Mouse (Mus musculus) erythroid progenitor cell, adult 5-6 weeks (primary cell): ENCODE data around the gene Thoc5. TPM values are rescaled to one million over a fixed set of nuclear protein-coding genes. Genes with fewer than 3 reads are reported as not detected.

Source experiments
- ATAC-seq: replicated peaks from 2 replicates; pipeline ENCODE4 v1.8.0; 2016; ENCODE audit warnings: moderate number of reproducible peaks, mild to moderate bottlenecking, moderate TSS enrichment, inconsistent platforms; ENCODE audit not compliant: poor library complexity, low FRiP score, severe bottlenecking
- total RNA-seq, 2 experiments: library from RNA; stranded (forward) in 1 of 2; stranded (reverse) in 1 of 2; fragments of 150-400 nt in 1 of 2; fragments of 186-747, 209-891 nt in 1 of 2; gene quantifications; 2 replicates each; pipeline versions ENCODE4 v1.2.3 to v1.2.4; 2015 to 2017; ENCODE audit warnings: low replicate concordance in 2 of 2

The Thoc5 gene
- total RNA-seq, 2 experiments from 2014 or later: 4.6 to 8.3 TPM

DNA sequence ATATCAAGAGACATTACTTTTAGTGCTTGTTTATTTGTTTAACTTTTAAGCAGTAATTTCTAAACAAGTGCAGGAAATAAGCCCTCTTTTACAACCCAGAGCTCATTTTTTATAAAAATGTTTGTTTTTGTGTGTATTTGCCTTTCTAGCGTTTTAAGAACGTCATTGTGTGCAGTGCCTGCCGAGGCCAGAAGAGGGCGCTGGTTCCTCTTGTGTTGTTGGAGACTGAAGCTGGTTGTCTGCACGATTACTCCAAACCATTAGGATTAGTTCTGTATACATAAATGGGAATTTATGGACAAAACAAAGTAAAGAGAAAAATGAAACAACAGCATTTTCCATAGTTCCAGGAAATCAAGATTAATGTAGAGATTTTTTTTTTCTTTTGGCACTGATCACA is 5.3 kb downstream of the Thoc5 start:
- ATAC-seq: no peak

DNA sequence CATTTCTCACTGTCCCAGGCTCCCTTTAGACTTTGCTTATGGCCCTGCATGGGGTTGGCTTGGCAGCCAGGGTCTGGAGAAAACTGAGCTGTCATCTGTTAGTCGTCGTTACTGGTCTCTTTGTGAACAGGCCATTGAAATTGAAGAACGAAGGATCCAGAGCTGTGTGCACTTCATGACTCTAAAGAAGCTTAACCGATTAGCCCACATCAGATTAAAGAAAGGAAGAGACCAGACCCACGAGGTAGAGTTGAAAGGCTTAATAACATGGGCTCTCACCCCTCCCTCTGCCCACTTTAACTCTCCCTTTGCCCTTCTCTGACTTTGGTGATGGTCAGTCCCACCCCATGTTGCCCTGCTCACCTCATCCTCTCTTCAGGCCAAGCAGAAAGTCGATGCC is 6.8 kb downstream of the Thoc5 start:
- no peak for ATAC-seq

DNA sequence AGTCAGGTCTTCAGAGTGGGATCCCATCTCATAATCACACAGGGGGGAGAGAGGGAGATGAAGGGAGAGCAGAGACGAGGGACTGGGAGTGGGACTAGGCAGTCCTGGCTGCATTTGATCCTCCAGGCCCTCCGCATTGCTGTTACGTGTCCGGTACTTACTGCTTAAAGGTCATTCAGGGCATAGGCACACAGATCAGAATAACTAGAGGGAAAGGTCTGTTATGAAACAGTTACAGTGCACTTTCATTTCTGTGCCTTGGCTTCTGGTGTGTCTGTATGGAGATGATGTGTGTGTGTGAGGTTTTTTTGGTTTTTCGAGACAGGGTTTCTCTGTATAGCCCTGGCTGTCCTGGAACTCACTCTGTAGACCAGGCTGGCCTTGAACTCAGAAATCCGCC is 11.1 kb downstream of the Thoc5 start:
- no peak for ATAC-seq

DNA sequence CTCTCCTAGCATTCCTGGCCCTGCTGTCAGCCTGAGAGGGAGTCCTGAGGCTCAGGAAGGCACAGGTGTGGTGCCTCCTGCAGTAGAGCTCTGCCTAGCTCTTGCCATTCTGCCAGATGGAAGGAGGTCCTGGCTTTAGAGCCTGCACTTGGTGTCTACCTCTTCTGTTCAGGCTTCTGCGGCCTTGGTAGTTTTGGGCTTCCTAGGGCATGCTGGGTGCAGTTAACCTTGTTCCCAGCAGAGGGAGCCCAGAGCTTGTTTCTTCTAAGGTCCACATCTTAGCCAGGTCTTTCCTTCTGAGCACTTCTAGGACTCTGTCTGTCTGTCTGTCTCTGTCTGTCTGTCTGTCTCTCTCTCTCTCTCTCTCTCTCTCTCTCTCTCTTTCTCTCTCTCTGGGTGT is 20.9 kb downstream of the Thoc5 start:
- ATAC-seq: peak; percentile 79

DNA sequence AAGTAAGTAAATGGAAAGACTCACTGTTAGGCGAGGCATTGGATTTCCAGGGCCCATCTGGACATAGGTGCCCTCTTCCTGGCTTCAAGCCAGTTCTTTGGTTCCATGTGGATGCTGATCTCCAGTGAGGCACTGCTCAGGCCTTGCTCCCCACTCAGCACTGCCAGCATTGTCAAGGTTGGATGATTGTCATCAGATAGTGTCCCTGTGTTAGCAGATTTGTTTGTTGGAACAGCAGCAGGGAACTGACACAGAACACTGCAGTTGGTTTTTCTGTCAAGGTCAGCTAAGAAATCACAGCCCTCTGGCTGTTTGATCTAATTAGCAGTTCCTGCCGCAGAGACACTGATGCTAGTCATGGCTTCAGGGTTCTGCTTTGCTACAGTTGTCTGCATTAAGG is 26.2 kb downstream of the Thoc5 start:
- ATAC-seq: no peak

DNA sequence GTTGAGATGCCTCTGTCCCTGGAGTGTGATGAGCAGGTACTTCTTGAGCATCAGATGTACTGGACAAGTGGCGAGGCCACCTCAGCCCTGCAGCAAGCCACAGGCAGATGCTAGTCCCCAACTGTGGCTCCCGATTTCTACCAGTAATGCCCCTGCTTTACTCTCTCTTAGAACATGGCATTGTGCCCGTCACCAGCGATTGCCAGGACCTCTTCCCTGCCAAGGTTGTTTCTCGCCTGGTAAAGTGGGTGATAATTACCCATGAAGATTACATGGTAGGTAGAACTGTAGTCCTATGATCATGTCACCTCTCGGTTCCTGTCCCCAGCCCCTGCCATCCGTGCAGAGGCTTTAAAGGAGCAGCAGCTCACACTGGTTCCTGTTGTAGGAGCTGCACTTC is 26.6 kb downstream of the Thoc5 start:
- no peak for ATAC-seq

DNA sequence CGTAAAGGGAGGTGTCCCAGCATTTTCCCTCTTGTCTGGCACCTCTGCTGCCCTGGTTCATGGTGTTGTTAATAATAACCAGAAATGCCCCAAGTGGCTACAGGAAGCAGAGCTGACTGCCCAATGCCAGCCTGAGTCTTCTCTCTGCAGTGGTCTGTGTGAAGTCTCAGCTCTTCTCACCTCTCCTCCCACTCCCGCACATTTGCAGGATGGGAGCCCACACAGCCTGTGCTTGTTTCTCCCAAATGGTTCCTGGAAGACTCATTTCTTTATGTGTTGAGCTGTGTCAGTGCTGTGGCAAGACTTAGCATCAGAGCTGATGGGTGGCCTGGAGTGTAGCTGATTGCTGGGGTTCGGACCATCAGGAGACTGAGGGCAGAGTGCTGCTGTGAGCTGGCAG is 32.1 kb downstream of the Thoc5 start:
- ATAC-seq: no peak

DNA sequence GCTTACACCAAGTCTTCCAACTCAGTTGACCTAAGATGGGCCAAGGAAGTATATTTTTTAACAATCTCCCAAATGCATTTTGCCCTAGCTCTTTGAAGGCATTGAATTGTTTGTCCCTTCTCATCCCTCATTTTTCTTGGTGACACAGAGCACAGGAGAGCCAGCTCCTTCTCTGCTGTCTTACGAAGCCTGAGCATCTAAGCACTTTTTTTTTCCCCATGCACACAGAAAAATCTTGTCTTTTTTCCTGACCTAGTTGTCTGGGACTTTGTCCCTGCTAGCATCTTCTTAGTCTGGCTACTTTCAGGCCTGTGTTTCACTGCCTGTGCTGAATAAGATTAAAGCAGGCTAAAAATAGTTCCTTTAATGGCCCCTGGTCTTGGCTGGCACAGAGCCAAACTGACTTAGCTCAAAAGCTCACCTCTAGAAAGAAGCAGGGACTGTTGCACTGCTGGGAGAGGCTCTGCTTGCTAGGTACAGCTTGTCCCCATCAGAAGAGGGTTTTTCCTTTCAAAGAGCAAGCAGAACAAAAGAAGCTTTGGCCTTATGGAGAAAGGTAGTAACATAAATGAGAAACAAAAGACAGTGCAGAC is 36.0 kb downstream of the Thoc5 start:
- no peak for ATAC-seq

DNA sequence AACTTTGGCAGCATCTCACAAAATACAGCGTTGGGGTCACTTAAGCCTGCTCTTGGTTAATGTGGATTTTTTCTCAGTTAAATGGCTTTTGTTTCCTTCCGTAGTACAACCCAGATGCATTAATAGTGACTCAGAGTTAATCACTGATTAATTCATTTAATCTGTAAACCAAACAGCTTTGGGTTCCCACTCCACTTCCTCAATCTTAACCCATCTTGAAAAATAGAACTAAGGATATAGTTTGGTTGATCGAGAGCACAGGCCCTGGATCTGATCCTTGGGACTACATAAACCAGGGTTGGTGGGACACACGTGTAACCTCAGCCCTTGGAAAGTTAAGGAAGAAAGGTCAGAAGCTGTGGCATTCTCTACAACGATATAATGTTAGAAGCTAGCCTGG is 41.1 kb downstream of the Thoc5 start:
- ATAC-seq: no peak

DNA sequence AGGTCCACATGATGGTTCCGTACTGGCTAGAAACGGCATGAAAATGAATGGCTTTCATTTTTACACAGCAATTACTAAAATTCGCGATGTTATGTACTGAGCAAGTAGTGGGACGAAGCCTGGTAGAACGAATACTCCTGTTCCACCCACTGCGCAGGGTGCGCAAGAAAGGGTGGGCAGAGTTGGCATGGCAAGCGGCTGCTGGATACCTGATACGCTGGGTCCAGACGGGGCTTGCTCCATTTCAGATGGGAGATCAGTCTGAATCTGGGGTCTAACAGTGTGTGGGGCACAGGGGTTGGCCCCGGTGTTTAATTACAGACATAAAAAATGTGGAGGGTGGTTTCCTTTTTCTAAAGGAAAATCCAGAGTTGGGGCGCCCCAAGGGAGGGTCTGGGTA is 51.4 kb downstream of the Thoc5 start:
- ATAC-seq: no peak

DNA sequence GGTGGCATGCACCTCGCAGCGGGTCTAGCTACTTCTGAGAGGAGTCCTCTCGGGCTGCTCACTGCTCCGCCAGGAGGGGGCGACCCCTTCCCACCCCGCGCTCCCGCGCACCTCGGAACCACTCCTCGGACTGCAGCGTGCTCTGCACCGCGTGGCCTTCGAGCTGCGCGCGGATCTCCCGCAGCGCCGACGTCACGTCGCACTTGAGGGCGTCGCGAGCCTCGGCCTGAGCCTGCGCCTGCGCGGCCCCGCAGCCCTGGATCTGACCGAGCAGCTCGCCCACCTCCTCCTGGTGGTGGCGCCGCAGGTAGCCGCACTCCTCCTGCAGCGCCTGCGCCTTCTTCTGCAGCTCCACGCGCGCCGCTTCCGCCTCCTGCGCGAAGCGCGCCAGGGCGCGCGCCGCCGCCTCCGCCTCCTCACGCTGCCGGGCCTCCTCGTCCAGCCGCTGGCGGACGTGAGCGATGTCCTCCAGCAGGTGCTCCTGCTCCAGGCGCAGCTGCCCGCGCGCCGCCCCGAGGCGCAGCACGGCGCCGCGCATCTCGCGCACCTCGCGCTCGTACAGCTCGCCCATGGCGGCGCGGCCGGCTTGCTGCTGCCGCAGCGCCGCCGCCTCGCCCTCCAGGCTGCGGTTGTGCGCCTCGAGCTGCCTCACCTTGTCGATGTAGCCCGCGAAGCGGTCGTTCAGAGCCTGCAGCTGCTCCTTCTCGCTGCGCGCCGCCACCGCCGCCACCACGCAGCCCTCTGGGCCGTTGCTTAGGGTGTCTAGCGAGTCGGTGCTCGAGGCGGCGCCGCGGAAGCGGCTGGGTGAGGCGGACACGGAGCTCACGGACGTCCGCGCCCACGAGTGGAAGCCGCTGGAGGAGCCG is 52.1 kb downstream of the Thoc5 start:
- ATAC-seq: no peak

DNA sequence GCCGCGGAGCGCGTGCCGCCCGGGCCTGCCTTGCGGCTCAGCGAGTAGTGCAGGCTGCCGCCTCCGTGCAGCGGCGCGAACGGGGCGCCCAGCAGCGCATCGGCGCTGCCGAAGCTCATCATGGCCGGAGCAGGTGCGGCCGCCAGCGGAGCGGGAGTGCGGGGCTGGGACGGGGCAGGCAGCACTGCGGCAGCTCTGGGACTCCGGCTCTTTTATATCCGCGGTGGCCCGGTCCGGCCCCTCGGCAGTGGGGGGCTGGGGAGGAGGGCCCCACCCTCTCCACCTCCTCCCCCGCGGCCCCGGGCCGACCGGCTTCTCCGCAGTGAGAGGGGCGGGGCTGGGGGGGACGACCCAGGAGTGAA is 52.7 kb downstream of the Thoc5 start, which contains the start of gene Nefh:
TSS of gene Nefh (minus strand) at position 252 of the 362 bp plus-strand sequence.
- ATAC-seq: no peak

DNA sequence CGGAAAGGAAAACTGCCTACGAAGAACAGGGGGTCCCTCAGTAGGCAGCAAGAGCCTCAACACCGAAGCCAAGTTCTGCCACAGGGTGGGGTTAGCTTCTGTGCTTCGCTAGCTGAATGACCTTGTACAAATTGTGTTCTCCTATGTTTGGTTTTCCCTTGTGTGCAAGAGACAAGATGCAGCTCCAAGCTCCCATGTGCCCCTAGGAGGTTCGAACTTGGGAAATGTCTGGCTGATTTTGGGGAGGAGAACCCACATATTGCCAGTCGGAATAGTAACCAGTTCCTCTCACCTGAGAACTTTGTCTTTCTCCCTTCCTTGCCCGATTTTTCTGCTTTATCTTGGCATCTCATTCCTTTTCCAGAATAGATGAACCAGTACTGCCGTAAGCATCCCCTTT is 53.7 kb downstream of the Thoc5 start:
- ATAC-seq: no peak

DNA sequence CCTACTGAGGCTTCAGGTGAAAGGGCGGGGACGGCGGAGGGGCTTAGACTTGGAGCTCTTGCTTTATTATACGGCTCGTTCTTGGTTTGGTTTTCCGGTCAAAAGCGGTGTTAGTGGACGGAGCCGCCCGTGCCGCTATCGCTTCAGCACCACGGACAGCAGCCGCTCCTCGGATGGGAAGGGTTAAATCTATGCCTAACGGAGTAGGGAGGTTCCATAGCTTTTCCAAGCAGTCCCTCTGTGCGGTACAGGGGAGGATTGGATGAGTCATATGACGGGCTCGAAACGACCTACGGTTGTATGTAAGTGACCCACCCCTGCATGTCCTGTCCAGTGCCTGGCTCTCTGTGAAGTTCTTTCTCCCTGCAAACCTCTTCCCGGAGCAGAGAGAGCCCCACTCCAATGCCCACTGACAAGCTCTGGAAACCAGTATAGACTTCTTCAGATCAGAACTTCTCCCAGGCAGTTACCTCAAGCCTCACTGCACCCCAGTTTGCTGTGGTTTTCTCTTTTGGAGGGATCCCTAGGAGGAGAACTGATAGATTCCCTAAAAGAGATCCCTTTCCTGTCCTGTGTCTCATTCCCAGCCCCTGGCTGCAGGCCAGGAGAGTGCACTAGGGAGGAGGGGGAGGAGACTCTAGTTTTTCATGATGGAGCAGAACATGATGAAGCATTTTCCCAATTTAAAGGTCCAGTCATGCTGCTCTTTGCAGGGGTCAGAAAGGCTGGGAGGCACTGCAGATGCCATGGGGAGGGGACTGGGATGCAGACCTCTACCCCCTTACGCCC is 54.3 kb downstream of the Thoc5 start:
- ATAC-seq: no peak

DNA sequence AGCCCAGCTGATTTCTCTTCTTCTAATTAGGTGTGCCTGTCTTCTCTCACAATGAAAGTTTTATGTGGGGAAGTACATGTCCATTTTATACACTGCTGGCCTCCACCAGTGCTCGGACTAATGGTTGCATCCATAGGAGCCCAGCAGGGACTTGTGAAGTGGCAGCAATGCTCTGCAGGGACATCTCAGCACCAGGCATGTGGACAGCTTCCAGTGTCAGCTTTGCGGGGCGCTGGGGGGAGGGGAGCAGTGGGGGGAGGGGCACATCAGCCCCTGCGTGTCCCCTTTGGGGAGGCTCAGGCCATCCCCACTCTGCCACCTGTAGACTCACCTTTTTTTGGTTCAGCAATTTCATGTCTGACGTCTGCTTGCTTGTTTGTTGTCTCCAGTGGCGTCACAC is 58.3 kb downstream of the Thoc5 start:
- no peak for ATAC-seq

DNA sequence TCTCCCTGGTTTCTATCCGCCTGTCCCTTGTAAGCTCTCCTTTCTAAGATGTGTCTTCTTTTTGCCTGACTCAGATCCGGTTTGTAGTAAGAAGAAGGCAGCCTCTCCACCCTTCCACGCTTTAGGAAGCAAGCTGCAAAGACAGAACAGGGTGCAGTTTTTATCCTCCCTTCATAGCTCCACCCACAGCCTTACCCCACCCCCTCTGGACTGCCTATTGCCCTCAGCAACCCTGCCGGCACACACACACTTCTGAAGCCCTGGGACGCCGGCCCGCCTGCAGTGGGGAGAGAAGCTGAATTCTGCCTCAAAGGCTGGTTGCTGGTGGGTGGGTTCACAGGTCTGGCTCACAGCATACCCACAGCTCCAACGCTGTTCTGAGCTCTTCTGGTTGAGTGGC is 58.8 kb downstream of the Thoc5 start:
- no peak for ATAC-seq

DNA sequence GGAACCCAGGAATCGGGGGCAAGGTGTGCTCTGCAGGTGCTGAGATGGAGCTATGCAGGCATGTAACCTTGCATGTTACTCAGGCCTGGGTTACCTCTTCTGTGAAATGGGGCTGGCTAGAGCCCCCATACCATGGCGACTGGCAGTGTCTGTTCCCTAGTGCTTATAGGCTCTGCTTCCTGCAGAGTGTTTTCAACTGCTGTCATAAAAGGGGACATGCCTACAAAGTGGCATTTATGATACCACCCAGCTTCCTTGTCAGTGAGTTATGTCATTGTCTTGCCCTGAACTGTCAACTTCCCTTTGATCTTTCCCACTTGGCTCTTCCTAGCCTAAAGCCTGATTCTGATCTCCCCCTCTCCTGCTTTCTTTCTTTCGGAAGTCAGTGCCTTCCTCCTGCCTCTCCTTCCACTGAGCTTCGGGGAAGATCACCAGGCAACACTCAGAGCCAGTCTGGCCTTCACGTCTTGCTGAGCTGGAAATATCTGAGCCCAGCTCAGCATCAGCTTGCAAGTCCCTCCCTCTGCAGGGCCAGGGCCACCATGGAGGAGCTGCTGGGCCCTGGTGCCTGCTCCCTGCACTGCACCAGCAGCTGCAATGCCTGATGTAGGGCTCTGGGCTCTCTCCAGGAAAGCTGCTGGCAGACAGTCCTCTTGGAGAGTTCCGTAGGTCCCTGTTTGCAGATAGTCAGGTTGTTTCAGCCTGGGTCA is 68.1 kb downstream of the Thoc5 start:
- no peak for ATAC-seq

DNA sequence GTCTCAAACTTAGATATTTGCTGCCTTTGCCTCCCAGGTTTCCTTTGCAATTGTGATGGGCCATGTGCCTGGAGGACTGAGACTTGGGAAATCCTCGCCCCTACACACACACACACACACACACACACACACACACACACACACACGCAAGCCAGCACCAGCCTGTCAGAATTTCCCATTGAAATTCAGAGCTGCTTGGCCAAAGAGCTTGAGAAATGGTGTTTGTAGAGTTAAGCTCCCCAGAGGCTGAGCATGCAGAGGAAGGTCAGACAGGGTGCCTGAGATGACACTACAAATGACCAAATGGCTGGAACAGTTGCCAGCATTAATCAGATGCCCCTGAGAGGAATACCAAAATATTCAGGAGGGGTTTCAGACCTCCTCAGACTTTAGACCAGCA is 71.2 kb downstream of the Thoc5 start:
- ATAC-seq: no peak

DNA sequence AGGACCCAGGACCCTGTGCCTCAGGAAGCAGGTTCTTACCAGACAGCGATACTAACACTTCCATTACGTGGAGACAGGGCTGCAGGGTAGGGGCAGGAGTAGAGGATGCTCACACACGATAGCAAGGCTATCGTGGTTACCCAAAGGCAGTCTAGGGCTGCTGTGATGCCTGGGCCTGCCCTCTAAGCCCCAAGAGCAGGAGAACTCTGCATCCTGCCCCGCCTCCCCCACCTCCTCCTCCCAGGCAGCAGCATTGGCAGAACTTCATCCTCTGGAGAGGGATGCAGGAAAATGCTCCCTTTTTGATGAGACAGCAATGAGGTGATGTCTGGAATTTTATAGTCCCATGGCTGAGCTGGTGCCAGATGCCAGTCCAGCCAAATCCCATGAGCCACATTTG is 71.8 kb downstream of the Thoc5 start:
- peak; percentile 75 for ATAC-seq

DNA sequence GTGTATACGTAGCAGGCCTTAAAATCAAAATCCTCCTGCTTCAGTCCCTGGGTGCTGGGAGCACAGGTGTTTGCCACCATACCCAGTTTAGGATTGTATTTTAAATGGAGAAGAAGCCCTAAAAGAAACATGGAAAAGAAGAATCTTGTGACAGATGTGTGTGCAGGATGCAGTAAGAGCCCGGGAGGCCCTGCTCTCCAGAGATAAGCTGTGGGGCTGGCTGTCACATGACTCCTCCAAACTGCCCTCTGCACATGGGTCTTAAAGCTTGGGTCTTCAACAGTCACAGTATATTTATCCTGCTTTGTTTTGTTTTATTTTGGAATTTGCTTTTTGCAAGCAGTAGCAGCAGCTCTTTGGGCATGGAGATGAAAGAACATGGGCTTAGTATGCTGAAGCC is 72.4 kb downstream of the Thoc5 start:
- ATAC-seq: peak; percentile 82
